ENCODE assay signal across 7 mouse cellular contexts in genomic region chr14:72709091-72709709, GRCm38 (mm10). TPM values are rescaled to one million over a fixed set of nuclear protein-coding genes. Genes with fewer than 3 reads are reported as not detected.
DNase-seq lines count a peak whose midpoint lies in the region; ATAC-seq and TF ChIP-seq lines count a peak whose summit lies in the region.

No protein-coding gene starts in this region.

- 0 out of 2 replicates have a peak, but pooled peaks have one; percentile 25 for TF ChIP-seq CTCF in lung, postnatal 0 days (IDR thresholded peaks at IDR 0.05)

- WGBS in embryonic facial prominence, embryonic 15.5 days: under 1% methylated on average over 62 of the region's 70 CpGs
- under 1% methylated on average over 56 of the region's 70 CpGs for WGBS in kidney, embryonic 14.5 days
- under 1% methylated on average over 49 of the region's 70 CpGs for WGBS in lung, postnatal 0 days

- peak overlapping the region; percentile 69 for H3K9ac ChIP-seq in embryonic facial prominence, embryonic 15.5 days
- peak overlapping the region; percentile 87 for H3K9ac ChIP-seq in kidney, embryonic 14.5 days (ENCODE audit: low read depth, low read length)
- peak overlapping the region; percentile 95 for H3K9ac ChIP-seq in lung, postnatal 0 days (replicated peaks; ENCODE audit: low read depth)

- peak overlapping the region; percentile 79 for H3K27ac ChIP-seq in embryonic facial prominence, embryonic 15.5 days (replicated peaks)
- peak overlapping the region; percentile 85; the same call in 1 of the 2 replicates for H3K27ac ChIP-seq in kidney, embryonic 14.5 days (ENCODE audit: low read depth, low read length)
- H3K27ac ChIP-seq in lung, postnatal 0 days (ENCODE audit: low read length): peak overlapping the region; percentile 98

- intact Hi-C loops in left cerebral cortex, postnatal 14 days (cut with DNase I): no loop called here

- peak overlapping the region; percentile 81 for H3K4me2 ChIP-seq in embryonic facial prominence, embryonic 15.5 days (replicated peaks)
- peak overlapping the region; percentile 85 for H3K4me2 ChIP-seq in kidney, embryonic 14.5 days (replicated peaks; ENCODE audit: low read depth, low read length)
- H3K4me2 ChIP-seq in lung, postnatal 0 days (replicated peaks; ENCODE audit: low read depth, low read length): peak overlapping the region; percentile 79

- DNase-seq in left cerebral cortex, postnatal 14 days (ENCODE audit: low spot score in 2 of 2): peak; percentile 5 to 34
- DNase-seq in left cerebral cortex, adult 11 months (ENCODE audit: low spot score): no peak
- peak; percentile 44 for DNase-seq in ZHBTc4 (ENCODE audit: low read depth, low spot score)
- peak; percentile 75 for DNase-seq in lung, postnatal 0 days (ENCODE audit: low spot score)
- DNase-seq in right cerebral cortex, postnatal 4 days: peak; percentile 23

- H3K9me3 ChIP-seq in embryonic facial prominence, embryonic 15.5 days (replicated peaks): no peaks in the 10 kb centered on the region
- H3K9me3 ChIP-seq in kidney, embryonic 14.5 days (ENCODE audit: control insufficient read depth, low read length): no peaks in the 10 kb centered on the region
- H3K9me3 ChIP-seq in lung, postnatal 0 days (ENCODE audit: low read length): no peaks in the 10 kb centered on the region

- peaks cover 9% of the 10 kb centered on the region; the same call in 1 of the 2 replicates for H3K4me1 ChIP-seq in embryonic facial prominence, embryonic 15.5 days
- H3K4me1 ChIP-seq in kidney, embryonic 14.5 days (ENCODE audit: control insufficient read depth, insufficient read depth, low read length): peaks cover 3% of the 10 kb centered on the region; the same call in 1 of the 2 replicates
- H3K4me1 ChIP-seq in lung, postnatal 0 days (ENCODE audit: insufficient read depth, low read depth, low read length): no peaks in the 10 kb centered on the region; the same call in 1 of the 2 replicates

- no peak for TF ChIP-seq EP300 in lung, postnatal 0 days (IDR thresholded peaks at IDR 0.05)

- no peaks in the 10 kb centered on the region for H3K36me3 ChIP-seq in embryonic facial prominence, embryonic 15.5 days
- no peaks in the 10 kb centered on the region for H3K36me3 ChIP-seq in kidney, embryonic 14.5 days (ENCODE audit: control insufficient read depth, insufficient read depth, low read length)
- H3K36me3 ChIP-seq in lung, postnatal 0 days (ENCODE audit: insufficient read depth, low read length): no peaks in the 10 kb centered on the region

- H3K4me3 ChIP-seq in embryonic facial prominence, embryonic 15.5 days (replicated peaks): peak overlapping the region; percentile 83
- H3K4me3 ChIP-seq in kidney, embryonic 14.5 days (ENCODE audit: low read length): peak overlapping the region; percentile 78
- H3K4me3 ChIP-seq in lung, postnatal 0 days (ENCODE audit: low read depth, low read length): peak overlapping the region; percentile 99

- peak; percentile 77 for ATAC-seq in embryonic facial prominence, embryonic 15.5 days (ENCODE audit: insufficient number of reproducible peaks, low FRiP score, low TSS enrichment, low read depth)
- peak; percentile 59 for ATAC-seq in kidney, embryonic 14.5 days (ENCODE audit: low FRiP score, low TSS enrichment)
- peak; percentile 87 for ATAC-seq in lung, postnatal 0 days

- 0 out of 2 replicates have a peak, but pooled peaks cover 3% of the 10 kb centered on the region for H3K27me3 ChIP-seq in embryonic facial prominence, embryonic 15.5 days
- H3K27me3 ChIP-seq in kidney, embryonic 14.5 days (ENCODE audit: control insufficient read depth, insufficient read depth, low read length): no peaks in the 10 kb centered on the region
- H3K27me3 ChIP-seq in lung, postnatal 0 days (replicated peaks; ENCODE audit: insufficient read depth, low read length): no peaks in the 10 kb centered on the region

RNA-seq across cellular contexts. Expression of gene Fndc3a, which starts 0.6 kb away (rescaled TPM):
- 10 to 100 TPM; 40.7 to 41.4 TPM for total RNA-seq in left cerebral cortex, postnatal 14 days (2021)
- polyA plus RNA-seq in embryonic facial prominence, embryonic 15.5 days (2015; fragmentation: Nextera tagmentation; extraction: Ambion mirVana): 40.0 and 43.6 TPM in 2 replicates
- 33.5 and 55.5 TPM in 2 replicates for polyA plus RNA-seq in kidney, embryonic 14.5 days (2014; fragmentation: Nextera tagmentation; extraction: Ambion mirVana)
- polyA plus RNA-seq in lung, postnatal 0 days (2015; fragmentation: Nextera tagmentation; extraction: Ambion mirVana): 33.5 and 40.2 TPM in 2 replicates
